Mouse (Mus musculus) intestine, postnatal 0 days (tissue): ENCODE results near the gene Mad2l2. TPM values are rescaled to one million over a fixed set of nuclear protein-coding genes. Genes with fewer than 3 reads are reported as not detected.

Source experiments
- ATAC-seq: fragments of 200-750 bp; cut with Nextera tagmentation; 2 replicates; pipeline ENCODE4 v1.8.0; 2017; ENCODE audit warnings: mild to moderate bottlenecking, moderate TSS enrichment, moderate library complexity
- H3K27ac ChIP-seq: fragments of 300-500 bp; sonication (generic); 2 replicates; pipeline ENCODE4 v1.5.1; 2014; ENCODE audit warnings: mild to moderate bottlenecking, low read depth, low read length, moderate library complexity
- H3K27me3 ChIP-seq: fragments of 300-500 bp; sonication (generic); replicated peaks from 2 replicates; pipeline ENCODE4 v1.6.1; 2014; ENCODE audit warnings: low read length, mixed read lengths; ENCODE audit not compliant: control insufficient read depth, insufficient read depth
- H3K36me3 ChIP-seq: fragments of 300-500 bp; sonication (generic); 2 replicates; pipeline ENCODE4 v1.6.1; 2014; ENCODE audit warnings: mild to moderate bottlenecking, moderate library complexity; ENCODE audit not compliant: control insufficient read depth, insufficient read depth
- H3K4me1 ChIP-seq: fragments of 300-500 bp; sonication (generic); replicated peaks from 2 replicates; pipeline ENCODE4 v1.6.1; 2014; ENCODE audit warnings: antibody characterized with exemption, low read length, mixed read lengths; ENCODE audit not compliant: control insufficient read depth, insufficient read depth
- H3K4me2 ChIP-seq: fragments of 300-500 bp; sonication (generic); replicated peaks from 2 replicates; pipeline ENCODE4 v1.6.1; 2014; ENCODE audit warnings: low read depth, mild to moderate bottlenecking, moderate library complexity
- H3K4me3 ChIP-seq: fragments of 300-500 bp; sonication (generic); 2 replicates; pipeline ENCODE4 v1.5.1; 2014; ENCODE audit warnings: low read depth, low read length
- H3K9ac ChIP-seq: fragments of 300-500 bp; sonication (generic); 2 replicates; pipeline ENCODE4 v1.6.1; 2014; ENCODE audit warnings: mild to moderate bottlenecking, low read depth, low read length
- H3K9me3 ChIP-seq: fragments of 300-500 bp; sonication (generic); 2 replicates; pipeline ENCODE4 v1.6.1; 2016; ENCODE audit warnings: mixed run types; ENCODE audit not compliant: control insufficient read depth
- CTCF ChIP-seq: sonication (generic); IDR thresholded peaks from 2 replicates; pipeline ENCODE4 v1.5.1; 2016; ENCODE audit warnings: low read depth, mild to moderate bottlenecking, control low read depth, antibody characterized with exemption, moderate library complexity
- WGBS: fragments of 180-500 bp; shearing (Covaris S2); extraction: QIAGEN DNeasy Blood & Tissue Kit; methylation state at CpG from one replicate; pipeline ENCODE4 v1.1.7; 2014; 5-methylcytosine and 5-hydroxymethylcytosine counted together
- polyA plus RNA-seq: library from polyadenylated mRNA; unstranded; fragments of >200 nt; fragmentation: Nextera tagmentation; extraction: Ambion mirVana; gene quantifications from 2 replicates; pipeline ENCODE4 v1.2.1, GENCODE M21; 2015

Gene Mad2l2
- polyA plus RNA-seq, 1 experiment from 2014 or later, result 24.9 TPM

- TF ChIP-seq CTCF, result no peak
- H3K9me3 ChIP-seq, result no peaks in the 10 kb centered on the region
- no peak for ATAC-seq
- peak overlapping the region; percentile 86 for H3K4me2 ChIP-seq
- H3K27me3 ChIP-seq, result peaks cover 34% of the 10 kb centered on the region
- peak overlapping the region; percentile 56 for H3K4me3 ChIP-seq
- no peaks in the 10 kb centered on the region for H3K36me3 ChIP-seq
- peak overlapping the region; percentile 62 for H3K9ac ChIP-seq
- no peaks in the 10 kb centered on the region for H3K4me1 ChIP-seq
- WGBS, result 48% methylated on average over 27 of the region's 27 CpGs
- H3K27ac ChIP-seq, result peak overlapping the region; percentile 35; the same call in 1 of the 2 replicates
Observed at GRCm38 (mm10) chr4:148158436-148159348, 28.5 kb downstream of the Mad2l2 start.

GRCm38 (mm10) chr4:148159544-148160435 lies 29.6 kb downstream of the Mad2l2 start:
- H3K27me3 ChIP-seq, result peaks cover 45% of the 10 kb centered on the region
- H3K4me2 ChIP-seq, result peak overlapping the region; percentile 86
- peak overlapping the region; percentile 35; the same call in 1 of the 2 replicates for H3K27ac ChIP-seq

GRCm38 (mm10) chr4:148160436-148161390 lies 30.5 kb downstream of the Mad2l2 start, which contains the start of the genes Fbxo44 and Fbxo2:
Gene Fbxo44, minus strand, starts transcription at chr4:148160482.
Gene Fbxo2, plus strand, starts transcription at chr4:148160621.
- H3K36me3 ChIP-seq, result no peaks in the 10 kb centered on the region
- WGBS, result under 1% methylated on average over 43 of the region's 43 CpGs
- H3K4me3 ChIP-seq, result peak within 1 kb of the TSS; percentile 56
- H3K27ac ChIP-seq, result peak within 1 kb of the TSS; percentile 35; the same call in 1 of the 2 replicates
- ATAC-seq, result peak; percentile 29
- H3K9me3 ChIP-seq, result no peaks in the 10 kb centered on the region
- H3K4me2 ChIP-seq, result peak within 1 kb of the TSS; percentile 86
- TF ChIP-seq CTCF, result no peak
- no peaks in the 10 kb centered on the region for H3K4me1 ChIP-seq
- peaks cover 54% of the 10 kb centered on the region for H3K27me3 ChIP-seq
- peak within 1 kb of the TSS; percentile 62 for H3K9ac ChIP-seq

More at GRCm38 (mm10) chr4:148159544-148160435, 29.6 kb downstream of the Mad2l2 start:
- H3K36me3 ChIP-seq, result no peaks in the 10 kb centered on the region
- peak overlapping the region; percentile 56 for H3K4me3 ChIP-seq
- no peaks in the 10 kb centered on the region for H3K9me3 ChIP-seq
- ATAC-seq, result peak; percentile 88
- peak; percentile 47 for TF ChIP-seq CTCF
- 1% methylated on average over 49 of the region's 55 CpGs for WGBS
- H3K9ac ChIP-seq, result peak overlapping the region; percentile 62
- H3K4me1 ChIP-seq, result no peaks in the 10 kb centered on the region

GRCm38 (mm10) chr4:148164002-148164439 lies 33.8 kb downstream of the Mad2l2 start:
- peak; percentile 44; the same call in 1 of the 2 replicates for ATAC-seq
- Histone ChIP-seq H3K9me3 (no peaks in the 10 kb centered on the region), H3K27ac (no peak overlapping the region), H3K4me2 (peak overlapping the region; percentile 57), H3K36me3 (no peaks in the 10 kb centered on the region), H3K4me3 (peak overlapping the region; percentile 26), H3K4me1 (no peaks in the 10 kb centered on the region), H3K27me3 (peaks cover 68% of the 10 kb centered on the region), H3K9ac (no peak overlapping the region)
- peak; percentile 91 for TF ChIP-seq CTCF
- under 1% methylated on average over 29 of the region's 29 CpGs for WGBS

GRCm38 (mm10) chr4:148164461-148164860 lies 34.3 kb downstream of the Mad2l2 start:
- ATAC-seq, result no peak
- no peak for TF ChIP-seq CTCF
- no peaks in the 10 kb centered on the region for H3K4me1 ChIP-seq
- peak overlapping the region; percentile 57 for H3K4me2 ChIP-seq
- peaks cover 69% of the 10 kb centered on the region for H3K27me3 ChIP-seq
- no peak overlapping the region for H3K9ac ChIP-seq
- H3K4me3 ChIP-seq, result peak overlapping the region; percentile 26; the same call in 1 of the 2 replicates
- WGBS, result 2% methylated on average over 16 of the region's 16 CpGs
- H3K36me3 ChIP-seq, result no peaks in the 10 kb centered on the region
- H3K27ac ChIP-seq, result no peak overlapping the region
- no peaks in the 10 kb centered on the region for H3K9me3 ChIP-seq
